Mouse (Mus musculus): Measurements from ENCODE around the gene Cdr2. TPM values are rescaled to one million over a fixed set of nuclear protein-coding genes. Genes with fewer than 3 reads are reported as not detected.
"Not testable (repeated sequence)": the region's sequence is repeated elsewhere in the genome, so short reads cannot be mapped to it uniquely, and the experiment has no call there.

Gene Cdr2
- total RNA-seq, 2 experiments from 2014 or later, result 2.2 to 5.4 TPM

DNA sequence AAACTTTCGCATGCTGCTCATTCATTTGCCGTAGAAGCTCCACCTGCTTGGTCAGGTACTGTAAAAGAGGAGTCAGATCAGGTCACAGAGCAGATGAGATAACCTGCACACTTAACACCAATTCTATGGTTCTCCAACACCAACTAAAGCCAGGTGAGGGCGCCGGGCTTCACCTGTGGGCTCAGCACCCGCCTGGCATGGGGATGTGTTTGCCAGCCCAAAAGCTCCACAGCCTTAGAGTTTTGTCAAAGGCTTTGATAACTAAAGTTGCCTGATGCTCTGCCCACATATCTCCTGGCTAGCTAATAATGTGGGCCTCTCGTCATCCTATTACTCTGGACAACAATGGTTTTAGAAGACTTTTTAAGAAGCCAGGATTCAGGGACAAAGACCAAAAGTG lies 21.5 kb downstream of the Cdr2 start:
- intact Hi-C loops (cut with DNase I), result no loop called here
- DNase-seq, result no peak
- no peak for TF ChIP-seq CTCF (IDR thresholded peaks at IDR 0.05)
- H3K27ac ChIP-seq, result no peak overlapping the region
- no peak overlapping the region for H3K4me3 ChIP-seq

- no peak for TF ChIP-seq CTCF (IDR thresholded peaks at IDR 0.05)
- no peak overlapping the region for H3K4me3 ChIP-seq
- H3K27ac ChIP-seq, result no peak overlapping the region
- DNase-seq, result no peak
- intact Hi-C loops (cut with DNase I), result no loop called here
Measured at GRCm38 (mm10) chr7:120960116-120960515, 22.0 kb downstream of the Cdr2 start.

- H3K27ac ChIP-seq; intact Hi-C loops (cut with DNase I); DNase-seq; H3K4me3 ChIP-seq: not testable (repeated sequence)
Measured at GRCm38 (mm10) chr7:120953591-120953990, 28.5 kb downstream of the Cdr2 start.

DNA sequence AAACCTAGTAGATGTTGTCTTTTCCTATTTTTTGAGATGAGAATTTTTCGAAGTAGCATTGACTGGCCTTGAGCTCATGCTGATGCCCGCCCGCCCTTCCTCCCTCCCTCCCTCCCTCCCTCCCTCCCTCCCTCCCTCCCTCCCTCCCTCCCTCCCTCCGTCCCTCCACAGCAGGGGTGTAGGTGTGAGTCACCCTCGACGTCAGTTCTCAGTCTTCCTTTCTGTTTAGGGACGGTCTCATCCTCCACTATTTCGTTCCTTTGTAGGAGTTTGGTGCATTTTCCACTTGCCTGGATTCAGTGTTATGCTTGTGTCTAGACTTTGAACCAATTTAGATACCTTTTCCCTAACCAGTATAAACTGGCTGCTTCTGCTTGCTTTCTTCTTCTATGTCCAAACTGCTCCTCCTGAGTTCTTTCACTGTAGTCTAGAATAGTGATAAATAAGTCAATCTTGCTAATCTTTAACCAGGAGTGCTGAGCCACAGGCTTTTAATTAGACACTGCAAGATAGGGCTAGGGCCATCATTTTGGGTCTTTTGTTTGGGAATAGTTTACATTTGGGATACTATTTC lies 38.1 kb downstream of the Cdr2 start:
- H3K27ac ChIP-seq, result no peak overlapping the region
- DNase-seq, result no peak
- TF ChIP-seq CTCF (IDR thresholded peaks at IDR 0.05), result no peak
- no peak overlapping the region for H3K4me3 ChIP-seq
- intact Hi-C loops (cut with DNase I), result no loop called here

DNA sequence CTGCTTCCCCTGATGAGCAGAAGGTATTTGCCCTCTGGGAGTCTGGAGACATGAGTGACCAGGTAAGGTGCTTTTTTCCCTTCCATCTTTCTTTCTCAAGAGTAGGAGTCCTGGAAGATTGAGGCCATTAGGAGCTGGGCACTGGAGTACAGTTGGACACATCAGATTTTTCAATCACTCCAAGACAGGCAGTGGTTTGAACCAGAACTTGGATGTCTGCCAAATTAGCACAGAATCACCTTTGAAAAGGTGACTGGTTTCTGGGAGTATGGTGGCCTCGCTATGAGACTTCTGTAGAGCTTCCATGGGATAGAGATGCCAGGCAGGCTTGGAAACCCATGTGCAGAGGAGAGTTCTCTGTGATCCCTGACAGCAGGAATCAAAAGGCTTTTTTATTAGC lies 39.6 kb downstream of the Cdr2 start:
- DNase-seq, result no peak
- intact Hi-C loops (cut with DNase I), result no loop called here
- Histone ChIP-seq H3K27ac (no peak overlapping the region), H3K4me3 (no peak overlapping the region)
- no peak for TF ChIP-seq CTCF (IDR thresholded peaks at IDR 0.05)

DNA sequence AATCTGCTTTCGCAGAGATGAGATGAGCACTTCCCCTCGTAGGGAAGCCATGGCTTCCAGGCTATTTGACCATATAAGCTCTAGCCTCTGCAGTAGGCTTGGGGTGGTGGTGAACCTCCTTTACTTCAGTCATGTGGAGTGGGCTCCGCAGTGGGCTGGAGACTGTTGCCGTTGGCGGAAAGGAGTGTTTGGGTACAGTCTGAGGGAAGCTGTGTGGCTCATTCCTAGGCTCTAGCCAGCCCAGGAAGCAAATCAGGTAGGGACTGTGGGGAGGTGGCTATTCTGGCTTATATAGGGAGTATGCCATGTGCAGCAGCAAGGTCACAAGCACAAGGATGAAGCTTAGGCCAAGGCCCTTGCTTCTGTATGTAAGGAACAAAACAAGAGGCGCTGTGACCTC lies 40.9 kb downstream of the Cdr2 start:
- intact Hi-C loops (cut with DNase I), result no loop called here

DNA sequence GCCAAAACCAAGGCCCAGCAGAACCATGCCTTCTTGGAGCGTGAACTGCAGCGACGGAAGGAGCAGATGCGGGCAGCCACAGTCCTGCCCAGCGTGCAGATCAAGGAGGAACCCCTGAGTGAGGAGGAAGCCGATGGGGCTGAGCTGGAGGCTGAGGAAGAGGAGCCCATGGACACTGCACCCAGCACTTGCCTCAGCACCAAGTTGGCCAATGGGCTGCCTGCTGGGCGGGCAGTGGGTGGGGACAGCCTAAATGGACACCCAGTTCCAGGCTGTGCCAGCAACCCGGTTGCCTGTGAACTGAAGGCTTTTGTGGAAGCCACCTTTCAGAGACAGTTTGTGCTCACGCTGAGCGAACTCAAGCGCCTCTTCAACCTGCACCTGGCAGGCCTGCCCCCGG lies 41.8 kb downstream of the Cdr2 start:
- intact Hi-C loops (cut with DNase I), result no loop called here

More for the DNA sequence above, 40.9 kb downstream of the Cdr2 start:
- TF ChIP-seq CTCF (IDR thresholded peaks at IDR 0.05), result no peak
- no peak for DNase-seq
- Histone ChIP-seq H3K27ac (no peak overlapping the region), H3K4me3 (no peak overlapping the region)

DNA sequence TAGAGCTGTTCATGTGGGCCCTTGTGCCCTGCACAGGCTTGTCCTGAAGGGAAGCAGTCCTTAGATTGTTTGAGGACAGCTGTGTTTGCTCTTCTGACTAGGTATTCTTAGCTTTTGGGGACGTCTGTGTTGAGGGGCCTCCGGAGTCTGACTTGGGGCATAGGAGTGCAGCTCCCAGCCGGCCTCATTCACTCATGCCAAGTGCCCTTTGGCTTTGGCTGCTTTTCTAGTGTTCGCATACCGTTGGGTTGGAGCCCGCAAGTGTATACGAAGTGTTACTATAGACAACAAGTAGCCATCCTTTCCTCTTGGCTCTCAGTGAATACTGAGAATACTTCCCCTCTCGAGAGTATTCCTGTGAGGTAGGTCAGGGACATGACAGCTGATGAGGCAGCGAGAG lies 43.9 kb downstream of the Cdr2 start:
- no peak for DNase-seq
- TF ChIP-seq CTCF (IDR thresholded peaks at IDR 0.05), result no peak
- intact Hi-C loops (cut with DNase I), result no loop called here
- no peak overlapping the region for H3K27ac ChIP-seq
- no peak overlapping the region for H3K4me3 ChIP-seq

More for the DNA sequence above, 41.8 kb downstream of the Cdr2 start:
- H3K27ac ChIP-seq, result no peak overlapping the region
- peak; percentile 35 for DNase-seq
- no peak overlapping the region for H3K4me3 ChIP-seq
- no peak for TF ChIP-seq CTCF (IDR thresholded peaks at IDR 0.05)

GRCm38 (mm10) chr7:120936522-120936921 lies 45.6 kb downstream of the Cdr2 start:
- Histone ChIP-seq H3K4me3 (no peak overlapping the region), H3K27ac (no peak overlapping the region)
- no peak for DNase-seq
- no peak for TF ChIP-seq CTCF (IDR thresholded peaks at IDR 0.05)
- intact Hi-C loops (cut with DNase I), result no loop called here

DNA sequence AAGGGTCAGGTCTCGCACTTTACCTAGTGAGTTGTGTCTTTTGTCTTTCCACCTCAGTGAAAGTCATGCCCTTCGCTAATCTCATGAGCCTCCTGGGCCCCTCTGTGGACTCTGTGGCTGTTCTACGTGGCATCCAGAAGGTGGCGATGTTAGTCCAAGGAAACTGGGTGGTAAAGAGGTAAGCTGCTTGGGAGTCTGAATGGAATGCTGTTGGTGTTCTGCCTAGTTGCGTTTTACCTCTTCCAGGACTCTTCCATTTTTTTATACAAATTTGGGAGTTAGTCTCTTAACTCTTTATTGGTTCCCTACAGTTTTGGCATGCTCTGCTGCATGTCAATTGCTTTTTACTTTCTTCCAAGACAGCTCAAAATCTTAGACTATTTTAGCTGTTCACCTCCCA lies 47.4 kb downstream of the Cdr2 start:
- no peak overlapping the region for H3K27ac ChIP-seq
- peak; percentile 88 for TF ChIP-seq CTCF (IDR thresholded peaks at IDR 0.05)
- DNase-seq, result peak; percentile 41
- intact Hi-C loops (cut with DNase I), result loop anchor here (1.0 to 2.0 kb wide), 2 partner anchors 130 to 186 kb away; no protein-coding TSS in a partner anchor
- no peak overlapping the region for H3K4me3 ChIP-seq

GRCm38 (mm10) chr7:120933680-120934195 lies 48.4 kb downstream of the Cdr2 start:
- intact Hi-C loops (cut with DNase I), result loop anchor here (1.0 to 2.0 kb wide), 2 partner anchors 131 to 187 kb away; no protein-coding TSS in a partner anchor
- no peak for TF ChIP-seq CTCF (IDR thresholded peaks at IDR 0.05)
- Histone ChIP-seq H3K27ac (no peak overlapping the region), H3K4me3 (no peak overlapping the region)
- no peak for DNase-seq

GRCm38 (mm10) chr7:120933110-120933509 lies 49.0 kb downstream of the Cdr2 start:
- TF ChIP-seq CTCF (IDR thresholded peaks at IDR 0.05), result no peak
- DNase-seq, result no peak
- Histone ChIP-seq H3K27ac (no peak overlapping the region), H3K4me3 (no peak overlapping the region)
- intact Hi-C loops (cut with DNase I), result no loop called here

DNA sequence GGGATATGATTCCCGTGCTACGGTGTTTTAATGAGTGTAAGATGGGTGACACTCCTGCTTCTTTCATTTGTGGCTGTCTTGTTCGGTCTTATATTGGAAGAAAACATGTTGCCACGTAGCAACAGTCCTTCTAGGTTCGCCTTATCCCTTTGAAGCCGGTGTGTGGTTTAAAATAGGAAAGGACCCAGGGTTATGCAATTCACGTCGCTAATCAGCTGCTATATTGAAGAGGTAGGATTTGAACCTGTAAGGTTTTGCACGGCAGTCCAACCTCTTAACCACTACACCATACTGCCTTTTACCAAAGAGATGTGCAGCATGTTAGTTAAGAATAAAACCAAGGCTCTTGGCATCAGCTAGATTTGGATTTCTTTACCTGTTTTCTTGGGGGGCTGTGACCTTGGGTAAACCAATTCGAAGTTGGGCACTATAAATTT lies 63.6 kb downstream of the Cdr2 start:
- peak; percentile 42 for DNase-seq
- intact Hi-C loops (cut with DNase I), result loop anchor here (5.0 to 10.0 kb wide), 2 partner anchors 244 to 281 kb away; partner anchors contain the start of genes Mosmo, Pdzd9 and Uqcrc2
- Histone ChIP-seq H3K27ac (peak overlapping the region; percentile 93), H3K4me3 (peak overlapping the region; percentile 96)
- TF ChIP-seq CTCF (IDR thresholded peaks at IDR 0.05), result no peak
